Comparison of ENCODE assay signal across 8 mouse cellular contexts in the genomic region with DNA sequence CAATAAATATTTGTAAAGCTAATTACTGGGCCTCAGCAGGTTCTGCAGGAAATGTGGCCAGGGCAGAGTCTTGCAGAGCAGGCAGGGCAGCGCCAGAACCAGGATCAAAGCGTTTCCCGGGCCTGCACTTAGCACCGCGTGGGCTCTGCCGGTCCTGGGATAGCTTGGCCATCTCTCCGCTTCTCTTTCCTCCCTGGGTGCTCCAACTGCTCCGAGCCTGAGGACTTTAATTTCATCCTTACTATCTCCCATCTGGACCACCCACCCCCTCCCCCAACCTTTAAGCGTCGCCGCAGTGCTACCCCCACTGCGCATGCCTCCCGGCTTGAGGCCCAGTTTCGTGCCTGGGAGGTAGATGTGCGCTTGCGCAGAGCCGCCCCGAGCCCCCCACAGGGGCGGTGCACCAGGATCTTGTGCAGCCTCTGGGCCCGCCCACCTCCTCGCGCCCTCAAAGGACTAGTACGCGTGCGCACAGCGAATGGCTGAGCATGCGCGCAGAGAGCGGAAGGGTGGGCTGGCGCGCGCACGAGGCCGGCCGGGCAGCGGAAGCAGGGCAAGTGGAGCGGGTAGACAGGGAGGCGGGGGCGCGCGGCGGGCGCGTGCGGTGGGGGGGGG. TPM values are rescaled to one million over a fixed set of nuclear protein-coding genes. Genes with fewer than 3 reads are reported as not detected.
A peak's percentile ranks its signal among the peaks of the same experiment; 100 is the strongest.
DNase-seq lines count a peak whose midpoint lies in the region; ATAC-seq and TF ChIP-seq lines count a peak whose summit lies in the region.

Gene Smarca4 (plus strand): TSS at position 553 of the 615 bp plus-strand sequence.

- peak within 1 kb of the TSS; percentile 74 to 95 (median 79) for H3K4me3 ChIP-seq in CH12.LX (replicated peaks in 1 of 3; ENCODE audit: low read depth in 2 of 3, low read length in 2 of 3, poor library complexity in 1 of 3)
- H3K4me3 ChIP-seq in forebrain, embryonic 11.5 days (ENCODE audit: low read depth, low read length) = peak within 1 kb of the TSS; percentile 72
- H3K4me3 ChIP-seq in heart, embryonic 16.5 days (ENCODE audit: low read length) = peak within 1 kb of the TSS; percentile 72
- H3K4me3 ChIP-seq in liver, embryonic 15.5 days (replicated peaks) = peak within 1 kb of the TSS; percentile 71
- H3K4me3 ChIP-seq in neural tube, embryonic 12.5 days = peak within 1 kb of the TSS; percentile 74

- H3K9me3 ChIP-seq in CH12.LX (replicated peaks; ENCODE audit: low read length) = no peaks in the 10 kb centered on the region
- H3K9me3 ChIP-seq in forebrain, embryonic 11.5 days (ENCODE audit: control insufficient read depth, low read length) = no peaks in the 10 kb centered on the region
- H3K9me3 ChIP-seq in heart, embryonic 16.5 days (replicated peaks; ENCODE audit: control insufficient read depth, low read length) = no peaks in the 10 kb centered on the region
- no peaks in the 10 kb centered on the region for H3K9me3 ChIP-seq in liver, embryonic 15.5 days (replicated peaks)
- no peaks in the 10 kb centered on the region for H3K9me3 ChIP-seq in neural tube, embryonic 12.5 days

- H3K79me2 ChIP-seq in CH12.LX (replicated peaks; ENCODE audit: control insufficient read depth, extremely low read depth, insufficient read depth, poor library complexity, severe bottlenecking) = peaks cover 41% of the 10 kb centered on the region

- peak within 1 kb of the TSS; percentile 64 for H3K27ac ChIP-seq in CH12.LX (ENCODE audit: insufficient read depth, low read depth)
- peak within 1 kb of the TSS; percentile 94 for H3K27ac ChIP-seq in forebrain, embryonic 11.5 days (ENCODE audit: low read depth, low read length)
- H3K27ac ChIP-seq in heart, embryonic 16.5 days (ENCODE audit: low read length) = peak within 1 kb of the TSS; percentile 96
- H3K27ac ChIP-seq in liver, embryonic 15.5 days (replicated peaks) = peak within 1 kb of the TSS; percentile 81
- peak within 1 kb of the TSS; percentile 94 for H3K27ac ChIP-seq in neural tube, embryonic 12.5 days

- H3K36me3 ChIP-seq in CH12.LX (replicated peaks in 1 of 2; ENCODE audit: control insufficient read depth in 1 of 2, insufficient read depth in 1 of 2, low read length in 1 of 2) = peaks cover 0 to 12% of the 10 kb centered on the region in 2 experiments
- no peaks in the 10 kb centered on the region for H3K36me3 ChIP-seq in forebrain, embryonic 11.5 days (ENCODE audit: control insufficient read depth, insufficient read depth, low read length)
- no peaks in the 10 kb centered on the region for H3K36me3 ChIP-seq in heart, embryonic 16.5 days (ENCODE audit: control insufficient read depth, insufficient read depth)
- H3K36me3 ChIP-seq in liver, embryonic 15.5 days (replicated peaks) = peaks cover 8% of the 10 kb centered on the region; the same call in 1 of the 2 replicates
- H3K36me3 ChIP-seq in neural tube, embryonic 12.5 days = no peaks in the 10 kb centered on the region

- peak within 1 kb of the TSS; percentile 80 for H3K9ac ChIP-seq in CH12.LX (ENCODE audit: insufficient read depth, low read depth)
- H3K9ac ChIP-seq in forebrain, embryonic 11.5 days (ENCODE audit: low read length) = peak within 1 kb of the TSS; percentile 82
- H3K9ac ChIP-seq in heart, embryonic 16.5 days (ENCODE audit: low read length) = peak within 1 kb of the TSS; percentile 86
- peak within 1 kb of the TSS; percentile 79 for H3K9ac ChIP-seq in liver, embryonic 15.5 days
- H3K9ac ChIP-seq in neural tube, embryonic 12.5 days = peak within 1 kb of the TSS; percentile 85

- TF ChIP-seq EP300 in CH12.LX (IDR thresholded peaks at IDR 0.05; ENCODE audit: low read length) = no peak

- DNase-seq in CH12.LX (ENCODE audit: extremely low read depth) = peak; percentile 98
- DNase-seq in c-Kit-positive CD71-positive TER-119-negative erythroid progenitor cells, embryonic 14.5 days (ENCODE audit: low read depth) = peak; percentile 99
- DNase-seq in forebrain, embryonic 11.5 days (ENCODE audit: low spot score) = peak; percentile 100
- DNase-seq in kidney, postnatal 36 days = peak; percentile 99
- DNase-seq in telencephalon, adult 2 months (ENCODE audit: low read depth, low spot score) = peak; percentile 97

- in situ Hi-C loops in CH12.LX (cut with MboI; ENCODE audit: low pct_ligation_motif_present, low pct_unique_long_range_greater_than_20kb, low sequenced_read_pairs) = no loop called here

- H3K4me2 ChIP-seq in CH12.LX (ENCODE audit: insufficient read depth, low read depth, poor library complexity, severe bottlenecking) = peak within 1 kb of the TSS; percentile 81
- H3K4me2 ChIP-seq in forebrain, embryonic 11.5 days (ENCODE audit: low read depth, low read length, severe bottlenecking) = peak within 1 kb of the TSS; percentile 73
- H3K4me2 ChIP-seq in heart, embryonic 16.5 days (ENCODE audit: low read depth, low read length) = peak within 1 kb of the TSS; percentile 76
- H3K4me2 ChIP-seq in liver, embryonic 15.5 days = peak within 1 kb of the TSS; percentile 90
- peak within 1 kb of the TSS; percentile 74 for H3K4me2 ChIP-seq in neural tube, embryonic 12.5 days (replicated peaks)

- TF ChIP-seq POLR2A in CH12.LX (IDR thresholded peaks at IDR 0.05; ENCODE audit: low read depth, low read length) = peak; percentile 81

- WGBS in forebrain, embryonic 11.5 days = under 1% methylated on average over 35 of the region's 45 CpGs
- under 1% methylated on average over 37 of the region's 45 CpGs for WGBS in heart, embryonic 16.5 days
- WGBS in liver, embryonic 15.5 days (ENCODE audit: insufficient replicate concordance) = 1% methylated on average over 42 of the region's 45 CpGs
- under 1% methylated on average over 44 of the region's 45 CpGs for WGBS in neural tube, embryonic 12.5 days

- dilution Hi-C loops in CH12.LX (cut with MboI; ENCODE audit: extremely low pct_ligation_motif_present, extremely low pct_unique_long_range_greater_than_20kb, low sequenced_read_pairs) = no loop called here

- TF ChIP-seq RAD21 in CH12.LX (IDR thresholded peaks at IDR 0.05; ENCODE audit: low read depth, low read length) = no peak

- no peaks in the 10 kb centered on the region for H3K27me3 ChIP-seq in CH12.LX (replicated peaks)
- H3K27me3 ChIP-seq in forebrain, embryonic 11.5 days (ENCODE audit: control insufficient read depth, insufficient read depth, low read length) = no peaks in the 10 kb centered on the region
- H3K27me3 ChIP-seq in heart, embryonic 16.5 days (ENCODE audit: control insufficient read depth, insufficient read depth, low read length) = no peaks in the 10 kb centered on the region
- no peaks in the 10 kb centered on the region for H3K27me3 ChIP-seq in liver, embryonic 15.5 days
- H3K27me3 ChIP-seq in neural tube, embryonic 12.5 days (replicated peaks) = no peaks in the 10 kb centered on the region

- ATAC-seq in forebrain, embryonic 11.5 days (replicated peaks; ENCODE audit: low FRiP score) = peak; percentile 94
- peak; percentile 96 for ATAC-seq in heart, embryonic 16.5 days (replicated peaks; ENCODE audit: extremely low read depth, insufficient read depth, low FRiP score)
- peak; percentile 93 for ATAC-seq in liver, embryonic 15.5 days (ENCODE audit: insufficient read depth)
- ATAC-seq in neural tube, embryonic 12.5 days (ENCODE audit: low FRiP score, low read depth) = peak; percentile 95

- TF ChIP-seq CTCF in CH12.LX (conservative IDR thresholded peaks at IDR 0.05 in 1 of 2, IDR thresholded peaks at IDR 0.05 in 1 of 2; ENCODE audit: low read depth in 2 of 2, low read length in 2 of 2) = no peak

- peaks cover 4 to 27% of the 10 kb centered on the region in 2 experiments for H3K4me1 ChIP-seq in CH12.LX (ENCODE audit: control insufficient read depth in 1 of 2, insufficient read depth in 2 of 2)
- peaks cover 8% of the 10 kb centered on the region; the same call in 1 of the 2 replicates for H3K4me1 ChIP-seq in forebrain, embryonic 11.5 days (replicated peaks; ENCODE audit: control insufficient read depth, insufficient read depth, low read length)
- H3K4me1 ChIP-seq in heart, embryonic 16.5 days (ENCODE audit: control insufficient read depth, insufficient read depth, low read length) = peaks cover 13% of the 10 kb centered on the region
- H3K4me1 ChIP-seq in liver, embryonic 15.5 days (replicated peaks) = peaks cover 38% of the 10 kb centered on the region
- peaks cover 10% of the 10 kb centered on the region for H3K4me1 ChIP-seq in neural tube, embryonic 12.5 days

TF ChIP-seq in CH12.LX, 34 proteins besides CTCF, POLR2A, EP300 and RAD21 (continues in another document):
- TF ChIP-seq IRF4 (IDR thresholded peaks at IDR 0.05; ENCODE audit: low read depth, low read length) (peak; percentile 64), MAFK (IDR thresholded peaks at IDR 0.05; ENCODE audit: insufficient replicate concordance, low read length) (no peak), JUND (conservative IDR thresholded peaks at IDR 0.05; ENCODE audit: low read depth, low read length) (no peak), SIN3A (IDR thresholded peaks at IDR 0.05; ENCODE audit: low read length) (no peak), ETS1 (conservative IDR thresholded peaks at IDR 0.05; ENCODE audit: low read depth, low read length) (no peak; the same call in 1 of the 2 replicates), TCF12 (IDR thresholded peaks at IDR 0.05; ENCODE audit: low read depth, low read length) (peak; percentile 67), UBTF (IDR thresholded peaks at IDR 0.05; ENCODE audit: low read depth, low read length) (0 out of 2 replicates have a peak, but pooled peaks have one; percentile 35), MAZ (IDR thresholded peaks at IDR 0.05; ENCODE audit: low read depth, low read length) (peak; percentile 76; the same call in 1 of the 2 replicates), NRF1 (IDR thresholded peaks at IDR 0.05; ENCODE audit: low read depth, low read length) (peak; percentile 93), ZMIZ1 (IDR thresholded peaks at IDR 0.05; ENCODE audit: low read depth, low read length) (no peak), MEF2A (IDR thresholded peaks at IDR 0.05; ENCODE audit: borderline replicate concordance, low read depth, low read length) (no peak), KAT2A (IDR thresholded peaks at IDR 0.05; ENCODE audit: insufficient replicate concordance, low read length) (no peak), JUN (IDR thresholded peaks at IDR 0.05; ENCODE audit: insufficient read depth, low read depth, low read length) (no peak), RCOR1 (conservative IDR thresholded peaks at IDR 0.05; ENCODE audit: low read depth, low read length) (no peak), NELFE (IDR thresholded peaks at IDR 0.05; ENCODE audit: low read depth, low read length) (peak; percentile 63), USF2 (conservative IDR thresholded peaks at IDR 0.05; ENCODE audit: low read depth, low read length) (no peak)

RNA-seq across cellular contexts. Expression of gene Smarca4, which starts in this region (rescaled TPM):
- 74.3 and 78.9 TPM in 2 replicates for total RNA-seq in CH12.LX (2012; rRNA removed)
- 30.7 and 33.8 TPM in 2 replicates for total RNA-seq in CH12.LX (2014; rRNA removed)
- 76.1 and 86.2 TPM in 2 replicates for polyA plus RNA-seq in CH12.LX (2012; ENCODE audit: insufficient read length, low read depth)
- polyA plus RNA-seq in forebrain, embryonic 11.5 days (2014; fragmentation: Nextera tagmentation; extraction: Ambion mirVana) = 191 and 197 TPM in 2 replicates
- 50.7 and 52.5 TPM in 2 replicates for polyA plus RNA-seq in heart, embryonic 16.5 days (2015; fragmentation: Nextera tagmentation; extraction: Ambion mirVana)
- 22.5 and 24.5 TPM in 2 replicates for polyA plus RNA-seq in liver, embryonic 15.5 days (2015; fragmentation: Nextera tagmentation; extraction: Ambion mirVana)
- 178 and 186 TPM in 2 replicates for polyA plus RNA-seq in neural tube, embryonic 12.5 days (2016; fragmentation: Nextera tagmentation; extraction: Ambion mirVana)

Comparison
In these comparisons a context has a peak if more than half of its experiments do, and no peak if none do; other contexts are left out.
1. Peak in every context shown above with its lines: DNase-seq, ATAC-seq, H3K4me3 ChIP-seq and H3K27ac ChIP-seq.